Mouse (Mus musculus) hindbrain, embryonic 14.5 days (tissue): ENCODE data around the gene Tfap2b. TPM values are rescaled to one million over a fixed set of nuclear protein-coding genes. Genes with fewer than 3 reads are reported as not detected.

Experiments
- polyA plus RNA-seq: library from polyadenylated mRNA; unstranded; fragments of >200 nt; fragmentation: Nextera tagmentation; extraction: Ambion mirVana; gene quantifications from 2 replicates; pipeline ENCODE4 v1.2.1, GENCODE M21; 2014

Gene Tfap2b
- polyA plus RNA-seq, 1 experiment from 2014 or later: 51.2 TPM

Other genes with a start within 250 kb of the Tfap2b start
- gene Tfap2d, start 105.9 kb upstream of the Tfap2b start, polyA plus RNA-seq: 4.4 TPM in 1 of 2 replicates, not detected in the other